Mouse (Mus musculus) neural tube, embryonic 14.5 days (tissue): ENCODE data around the gene Chd4. TPM values are rescaled to one million over a fixed set of nuclear protein-coding genes. Genes with fewer than 3 reads are reported as not detected.

Experiments
- ATAC-seq: fragments of 200-750 bp; cut with Nextera tagmentation; 2 replicates; pipeline ENCODE4 v1.8.0; 2017; ENCODE audit warnings: low read depth, mild to moderate bottlenecking, moderate TSS enrichment, moderate library complexity
- H3K27ac ChIP-seq: fragments of 300-500 bp; sonication (generic); 2 replicates; pipeline ENCODE4 v1.5.1; 2014; ENCODE audit warnings: low read depth, mild to moderate bottlenecking, control low read depth, low read length, moderate library complexity, mixed read lengths
- H3K27me3 ChIP-seq: fragments of 300-500 bp; sonication (generic); 2 replicates; pipeline ENCODE4 v1.6.1; 2014; ENCODE audit warnings: low read length; ENCODE audit not compliant: control insufficient read depth, insufficient read depth
- H3K36me3 ChIP-seq: fragments of 300-500 bp; sonication (generic); 2 replicates; pipeline ENCODE4 v1.6.1; 2014; ENCODE audit warnings: low read length, mixed read lengths; ENCODE audit not compliant: control insufficient read depth, insufficient read depth
- H3K4me1 ChIP-seq: fragments of 300-500 bp; sonication (generic); 2 replicates; pipeline ENCODE4 v1.6.1; 2014; ENCODE audit warnings: low read length; ENCODE audit not compliant: control insufficient read depth, insufficient read depth
- H3K4me2 ChIP-seq: fragments of 300-500 bp; sonication (generic); 2 replicates; pipeline ENCODE4 v1.6.1; 2014; ENCODE audit warnings: mild to moderate bottlenecking, low read depth, low read length, control low read depth
- H3K4me3 ChIP-seq: fragments of 300-500 bp; sonication (generic); 2 replicates; pipeline ENCODE4 v1.5.1; 2014; ENCODE audit warnings: low read depth, low read length, control low read depth, mixed read lengths
- H3K9ac ChIP-seq: fragments of 300-500 bp; sonication (generic); replicated peaks from 2 replicates; pipeline ENCODE4 v1.6.1; 2014; ENCODE audit warnings: low read depth, mild to moderate bottlenecking, control low read depth, low read length, mixed read lengths
- H3K9me3 ChIP-seq: fragments of 300-500 bp; sonication (generic); 2 replicates; pipeline ENCODE4 v1.6.1; 2016; ENCODE audit warnings: low read length; ENCODE audit not compliant: control insufficient read depth
- WGBS: fragments of 180-500 bp; shearing (Covaris S2); extraction: QIAGEN DNeasy Blood & Tissue Kit; methylation state at CpG from one replicate; pipeline ENCODE4 v1.1.7; 2014; 5-methylcytosine and 5-hydroxymethylcytosine counted together
- polyA plus RNA-seq: library from polyadenylated mRNA; unstranded; fragments of >200 nt; fragmentation: Nextera tagmentation; extraction: Ambion mirVana; gene quantifications from 2 replicates; pipeline ENCODE4 v1.2.1, GENCODE M21; 2014

Chd4 gene
- polyA plus RNA-seq, 1 experiment from 2014 or later = 72.1 TPM

- peaks cover 19% of the 10 kb centered on the region for H3K4me1 ChIP-seq
- no peak overlapping the region for H3K27ac ChIP-seq
- ATAC-seq = no peak
- peaks cover 36% of the 10 kb centered on the region for H3K36me3 ChIP-seq
- WGBS = 80% methylated on average over 3 of the region's 3 CpGs
- H3K9me3 ChIP-seq = no peaks in the 10 kb centered on the region
- no peaks in the 10 kb centered on the region for H3K27me3 ChIP-seq
- H3K4me2 ChIP-seq = no peak overlapping the region
- H3K9ac ChIP-seq = no peak overlapping the region
- H3K4me3 ChIP-seq = no peak overlapping the region
Observed at GRCm38 (mm10) chr6:125143128-125143527, 47.3 kb downstream of the Chd4 start.

GRCm38 (mm10) chr6:125143904-125144303, 48.1 kb downstream of the Chd4 start:
- H3K36me3 ChIP-seq = peaks cover 34% of the 10 kb centered on the region

GRCm38 (mm10) chr6:125145001-125145400, 49.2 kb downstream of the Chd4 start, which contains the start of gene Iffo1:
Gene Iffo1 (plus strand): TSS chr6:125145241.
- peak; percentile 94 for ATAC-seq
- H3K36me3 ChIP-seq = peaks cover 26% of the 10 kb centered on the region
- no peaks in the 10 kb centered on the region for H3K9me3 ChIP-seq
- H3K27me3 ChIP-seq = no peaks in the 10 kb centered on the region
- peak within 1 kb of the TSS; percentile 88 for H3K27ac ChIP-seq
- peaks cover 27% of the 10 kb centered on the region for H3K4me1 ChIP-seq
- WGBS = under 1% methylated on average over 16 of the region's 16 CpGs
- peak within 1 kb of the TSS; percentile 98 for H3K4me2 ChIP-seq
- H3K4me3 ChIP-seq = peak within 1 kb of the TSS; percentile 81
- H3K9ac ChIP-seq = peak within 1 kb of the TSS; percentile 92

More at GRCm38 (mm10) chr6:125143904-125144303, 48.1 kb downstream of the Chd4 start:
- 88% methylated on average over 9 of the region's 9 CpGs for WGBS
- Histone ChIP-seq H3K27me3 (no peaks in the 10 kb centered on the region), H3K27ac (no peak overlapping the region), H3K4me2 (no peak overlapping the region), H3K9me3 (no peaks in the 10 kb centered on the region), H3K4me3 (no peak overlapping the region), H3K9ac (no peak overlapping the region), H3K4me1 (peaks cover 25% of the 10 kb centered on the region)
- no peak for ATAC-seq

GRCm38 (mm10) chr6:125145479-125145951, 49.7 kb downstream of the Chd4 start:
- under 1% methylated on average over 35 of the region's 35 CpGs for WGBS
- Histone ChIP-seq H3K27ac (peak overlapping the region; percentile 88), H3K27me3 (no peaks in the 10 kb centered on the region), H3K4me2 (peak overlapping the region; percentile 98), H3K9me3 (no peaks in the 10 kb centered on the region), H3K9ac (peak overlapping the region; percentile 92), H3K36me3 (peaks cover 21% of the 10 kb centered on the region), H3K4me3 (peak overlapping the region; percentile 81), H3K4me1 (peaks cover 27% of the 10 kb centered on the region)
- peak; percentile 71 for ATAC-seq

GRCm38 (mm10) chr6:125146148-125146547, 50.4 kb downstream of the Chd4 start:
- peak overlapping the region; percentile 88; the same call in 1 of the 2 replicates for H3K27ac ChIP-seq
- H3K36me3 ChIP-seq = peaks cover 15% of the 10 kb centered on the region
- H3K9ac ChIP-seq = peak overlapping the region; percentile 92
- H3K4me3 ChIP-seq = peak overlapping the region; percentile 81
- H3K9me3 ChIP-seq = no peaks in the 10 kb centered on the region
- peaks cover 27% of the 10 kb centered on the region for H3K4me1 ChIP-seq
- H3K4me2 ChIP-seq = peak overlapping the region; percentile 98
- WGBS = 40% methylated on average over 7 of the region's 7 CpGs
- H3K27me3 ChIP-seq = no peaks in the 10 kb centered on the region
- no peak for ATAC-seq

GRCm38 (mm10) chr6:125146797-125147196, 51.0 kb downstream of the Chd4 start:
- Histone ChIP-seq H3K4me3 (peak overlapping the region; percentile 81; the same call in 1 of the 2 replicates), H3K36me3 (peaks cover 8% of the 10 kb centered on the region), H3K4me2 (peak overlapping the region; percentile 98), H3K4me1 (peaks cover 27% of the 10 kb centered on the region), H3K27ac (no peak overlapping the region), H3K9ac (peak overlapping the region; percentile 92), H3K9me3 (no peaks in the 10 kb centered on the region), H3K27me3 (no peaks in the 10 kb centered on the region)
- ATAC-seq = no peak
- WGBS = 75% methylated on average over 4 of the region's 4 CpGs

GRCm38 (mm10) chr6:125147329-125147728, 51.5 kb downstream of the Chd4 start:
- WGBS = 33% methylated on average over 10 of the region's 10 CpGs

GRCm38 (mm10) chr6:125148251-125148925, 52.6 kb downstream of the Chd4 start:
- Histone ChIP-seq H3K9me3 (no peaks in the 10 kb centered on the region), H3K27ac (no peak overlapping the region), H3K27me3 (no peaks in the 10 kb centered on the region), H3K9ac (0 out of 2 replicates have a peak overlapping the region, but pooled peaks have one; percentile 28), H3K4me2 (peak overlapping the region; percentile 2), H3K4me3 (no peak overlapping the region), H3K4me1 (peaks cover 27% of the 10 kb centered on the region), H3K36me3 (peaks cover 19% of the 10 kb centered on the region)
- 71% methylated on average over 17 of the region's 18 CpGs for WGBS
- ATAC-seq = no peak

More at GRCm38 (mm10) chr6:125147329-125147728, 51.5 kb downstream of the Chd4 start:
- Histone ChIP-seq H3K9me3 (no peaks in the 10 kb centered on the region), H3K4me2 (peak overlapping the region; percentile 98), H3K36me3 (peaks cover 9% of the 10 kb centered on the region), H3K9ac (peak overlapping the region; percentile 92; the same call in 1 of the 2 replicates), H3K4me3 (0 out of 2 replicates have a peak overlapping the region, but pooled peaks have one; percentile 81), H3K27me3 (no peaks in the 10 kb centered on the region), H3K4me1 (peaks cover 27% of the 10 kb centered on the region), H3K27ac (no peak overlapping the region)
- no peak for ATAC-seq

GRCm38 (mm10) chr6:125148926-125149568, 53.3 kb downstream of the Chd4 start:
- no peak for ATAC-seq
- Histone ChIP-seq H3K36me3 (peaks cover 20% of the 10 kb centered on the region), H3K4me2 (no peak overlapping the region), H3K27me3 (no peaks in the 10 kb centered on the region), H3K4me1 (peaks cover 27% of the 10 kb centered on the region), H3K9ac (0 out of 2 replicates have a peak overlapping the region, but pooled peaks have one; percentile 28), H3K27ac (peak overlapping the region; percentile 39; the same call in 1 of the 2 replicates), H3K4me3 (no peak overlapping the region), H3K9me3 (no peaks in the 10 kb centered on the region)
- WGBS = 74% methylated on average over 16 of the region's 16 CpGs
